Mouse (Mus musculus) cerebellum, postnatal 36 days (tissue): Measurements from ENCODE around the gene Lamtor5.
"Not testable (repeated sequence)": the region's sequence is repeated elsewhere in the genome, so short reads cannot be mapped to it uniquely, and the experiment has no call there.

ENCODE experiments used
- DNase-seq, 2 experiments: peaks; one replicate each; pipeline ENCODE4 v3.0.0; 2021 to 2022; ENCODE audit warnings: mixed read lengths in 2 of 2

The Lamtor5 gene

DNA sequence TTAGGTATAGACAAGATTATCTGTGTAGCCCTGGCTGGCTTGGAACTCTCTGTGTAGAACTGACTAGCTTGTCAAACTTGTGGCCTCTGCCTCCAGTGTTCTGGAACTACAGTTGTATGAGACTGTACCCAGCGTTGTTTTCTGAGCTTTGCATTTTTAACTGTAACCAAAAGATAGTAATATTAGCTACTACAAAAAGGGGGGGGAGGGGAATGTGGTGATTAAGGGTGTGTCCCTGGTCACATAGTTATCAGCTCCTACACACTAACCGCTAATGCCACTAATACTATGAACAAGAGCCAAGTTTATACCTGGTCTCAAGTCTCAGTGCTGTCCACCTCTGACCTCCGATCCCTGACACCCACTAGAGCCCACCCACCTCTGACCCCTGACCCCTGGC, 6.2 kb upstream of the Lamtor5 start:
- no peak for DNase-seq

- DNase-seq = peak; percentile 52 to 62
Measured at GRCm38 (mm10) chr3:107273820-107274219, 4.8 kb upstream of the Lamtor5 start.

DNA sequence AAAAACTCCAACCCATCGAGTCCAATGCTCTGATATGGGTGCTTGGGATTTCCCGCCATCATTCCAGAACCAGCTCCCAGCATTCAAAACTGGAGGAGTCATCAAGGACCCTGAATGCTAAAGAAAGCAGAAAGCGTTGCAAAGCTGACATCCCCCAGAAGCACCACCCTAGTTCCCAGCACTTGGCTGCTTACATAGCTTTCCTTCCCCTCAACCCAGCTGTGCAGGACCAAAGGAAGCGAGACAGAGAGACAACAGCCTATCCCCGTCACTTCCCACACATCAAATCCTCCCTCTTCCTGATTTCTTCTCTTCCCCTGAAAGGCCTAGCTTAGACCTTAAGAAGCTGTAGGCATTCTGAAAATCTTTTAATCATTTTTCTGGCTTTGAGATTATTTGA, 3.3 kb upstream of the Lamtor5 start:
- no peak for DNase-seq

DNA sequence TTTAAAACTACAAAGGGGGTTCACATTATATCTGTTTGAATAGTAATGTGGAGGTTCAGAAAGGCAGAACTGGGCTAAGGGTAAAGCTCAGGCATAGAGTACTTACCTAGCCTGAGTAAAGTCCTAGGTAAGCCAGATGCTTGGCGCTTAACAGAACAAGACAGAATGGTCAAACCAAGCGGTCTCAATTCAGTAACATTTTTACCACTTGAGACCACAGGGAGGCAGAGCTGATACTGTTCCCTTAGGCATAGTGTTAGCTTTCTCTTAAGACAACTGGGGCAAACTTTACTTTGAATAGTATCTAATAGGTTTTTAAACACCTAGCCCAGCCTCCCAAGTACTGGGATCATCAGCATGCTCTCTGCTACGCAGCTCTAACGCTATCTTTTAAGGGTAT, 2.7 kb upstream of the Lamtor5 start:
- no peak for DNase-seq

DNA sequence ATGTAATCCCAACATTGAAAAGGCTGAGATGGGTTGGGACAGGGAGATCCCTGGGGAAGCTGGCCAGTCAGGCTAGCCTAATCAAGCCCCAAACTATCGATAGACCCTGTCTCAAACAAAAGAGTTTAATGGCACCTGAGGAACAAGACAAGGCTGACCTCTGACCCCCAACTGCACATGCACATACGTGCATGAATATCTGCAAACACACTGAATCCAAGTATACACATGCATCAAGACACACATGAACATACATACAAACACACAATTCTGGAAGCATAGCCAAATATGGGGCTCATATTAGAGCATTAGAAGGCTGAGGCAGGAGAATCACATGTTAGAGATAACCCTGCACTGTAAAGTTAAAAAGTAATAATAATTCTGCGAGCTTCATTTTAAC, 2.0 kb upstream of the Lamtor5 start:
- DNase-seq = no peak

GRCm38 (mm10) chr3:107286123-107286522, 7.5 kb downstream of the Lamtor5 start:
- no peak for DNase-seq

DNA sequence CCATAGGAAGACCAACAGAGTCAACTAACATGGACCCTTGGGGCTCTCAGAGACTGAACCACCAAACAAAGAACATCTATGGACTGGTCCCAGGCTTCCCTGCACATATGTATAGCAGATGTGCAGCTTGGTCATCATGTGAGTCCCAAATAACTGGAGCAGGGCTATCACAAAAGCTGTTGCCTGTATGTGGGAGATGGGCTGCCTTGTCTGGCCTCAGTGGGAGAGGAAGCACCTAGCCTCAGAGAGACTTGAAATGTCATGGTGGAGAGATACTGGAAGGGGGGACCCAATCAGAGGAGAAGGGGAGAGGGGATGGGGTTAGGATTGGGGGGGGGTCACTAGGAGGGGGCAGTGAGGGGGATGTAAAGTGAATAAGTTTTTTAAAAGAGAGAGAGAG, 8.7 kb downstream of the Lamtor5 start:
- DNase-seq = no peak

DNA sequence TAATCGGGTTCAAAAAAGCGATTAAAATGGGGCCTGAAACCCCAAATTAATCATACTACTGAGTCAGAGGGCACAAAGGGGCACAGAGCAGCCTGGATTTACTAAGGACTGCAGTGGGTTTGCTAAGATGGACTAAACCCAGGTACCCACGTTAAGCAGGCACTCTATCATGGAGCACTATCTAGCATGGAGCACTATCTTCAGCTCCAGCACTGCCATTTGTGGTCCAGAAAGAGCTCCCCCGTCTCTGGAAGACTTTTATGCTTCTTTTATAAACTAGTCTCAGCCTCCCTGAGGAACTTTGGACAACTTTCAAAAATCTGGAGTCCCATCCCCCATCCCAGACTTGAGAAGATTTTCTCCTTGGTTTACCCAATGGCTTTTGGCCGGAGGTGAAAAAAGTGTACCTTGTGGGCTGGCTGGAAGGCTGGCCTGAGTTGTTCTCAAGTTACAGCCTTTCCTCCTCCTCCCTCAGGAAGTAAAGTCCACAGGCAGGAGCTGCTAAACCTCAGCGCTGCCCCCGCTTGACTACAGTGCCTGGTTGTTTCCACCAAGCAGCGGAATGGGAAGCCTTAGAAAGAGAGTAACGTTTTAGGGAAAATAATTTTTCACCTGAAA, 12.2 kb downstream of the Lamtor5 start, which contains the start of gene Slc16a4:
Gene Slc16a4, plus strand, starts transcription at position 467 of the 618 bp plus-strand sequence.
- DNase-seq = no peak

- no peak for DNase-seq
Measured at GRCm38 (mm10) chr3:107295672-107296360, 17.2 kb downstream of the Lamtor5 start.

- DNase-seq = not testable (repeated sequence)
Measured at GRCm38 (mm10) chr3:107296917-107297316, 18.3 kb downstream of the Lamtor5 start.

DNA sequence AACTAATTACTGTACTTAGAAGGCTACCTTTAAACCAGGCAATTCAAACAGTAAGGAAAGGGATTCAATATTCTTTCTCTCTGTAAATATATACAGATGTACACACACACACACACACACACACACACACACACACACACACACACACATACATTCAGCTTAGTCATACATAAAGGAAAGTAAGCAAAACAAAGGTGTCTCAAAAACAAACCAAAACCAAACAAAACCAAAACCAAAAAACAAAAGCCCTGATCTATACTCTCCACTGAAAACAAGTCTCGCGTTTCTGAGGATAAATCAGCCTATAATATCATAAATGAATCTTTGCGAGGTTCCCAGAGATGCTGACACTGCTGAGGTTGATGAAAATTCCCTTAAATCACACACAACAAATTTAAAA, 38.7 kb downstream of the Lamtor5 start:
- no peak for DNase-seq

GRCm38 (mm10) chr3:107321141-107321540, 42.5 kb downstream of the Lamtor5 start:
- no peak for DNase-seq

GRCm38 (mm10) chr3:107321776-107322175, 43.1 kb downstream of the Lamtor5 start:
- DNase-seq = no peak

DNA sequence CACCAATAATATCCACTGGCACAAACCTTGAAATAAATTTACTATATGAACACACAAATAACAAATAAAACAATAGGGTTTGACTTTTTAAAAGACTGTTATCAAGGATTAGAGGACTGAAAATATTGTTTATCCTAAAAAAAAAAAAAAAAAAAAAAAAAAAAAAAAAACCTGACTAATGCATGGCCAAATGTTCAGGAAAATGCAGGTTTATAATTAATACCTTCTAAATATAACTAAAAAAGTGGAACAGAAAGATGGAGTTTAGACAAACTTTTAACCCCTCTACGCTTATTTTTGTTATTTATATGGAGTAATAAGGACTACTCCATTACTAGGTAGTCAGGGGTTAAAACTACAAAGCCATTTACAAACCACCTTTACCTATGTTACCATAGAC, 47.8 kb downstream of the Lamtor5 start:
- no peak for DNase-seq

GRCm38 (mm10) chr3:107330503-107331424, 52.1 kb downstream of the Lamtor5 start:
- DNase-seq = peak; percentile 10 to 13

DNA sequence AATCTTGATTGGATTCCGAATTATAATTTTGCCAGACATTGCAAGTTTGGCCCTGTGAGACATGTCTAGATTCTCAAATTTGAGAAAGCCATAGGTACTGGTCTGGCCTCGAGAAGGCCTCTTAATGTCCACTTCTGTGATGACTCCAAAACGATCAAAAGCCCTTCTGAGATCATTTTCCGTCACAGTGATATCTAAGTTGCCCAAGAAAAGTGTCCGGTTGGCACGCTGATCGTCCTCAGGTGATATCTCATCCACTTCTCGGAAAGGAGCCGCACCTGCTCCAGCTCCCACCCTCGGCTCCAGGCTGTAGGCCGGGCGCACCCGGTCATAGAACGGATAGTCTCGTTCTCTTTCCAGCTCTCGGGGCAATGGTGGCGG, 53.1 kb downstream of the Lamtor5 start:
- no peak for DNase-seq

DNA sequence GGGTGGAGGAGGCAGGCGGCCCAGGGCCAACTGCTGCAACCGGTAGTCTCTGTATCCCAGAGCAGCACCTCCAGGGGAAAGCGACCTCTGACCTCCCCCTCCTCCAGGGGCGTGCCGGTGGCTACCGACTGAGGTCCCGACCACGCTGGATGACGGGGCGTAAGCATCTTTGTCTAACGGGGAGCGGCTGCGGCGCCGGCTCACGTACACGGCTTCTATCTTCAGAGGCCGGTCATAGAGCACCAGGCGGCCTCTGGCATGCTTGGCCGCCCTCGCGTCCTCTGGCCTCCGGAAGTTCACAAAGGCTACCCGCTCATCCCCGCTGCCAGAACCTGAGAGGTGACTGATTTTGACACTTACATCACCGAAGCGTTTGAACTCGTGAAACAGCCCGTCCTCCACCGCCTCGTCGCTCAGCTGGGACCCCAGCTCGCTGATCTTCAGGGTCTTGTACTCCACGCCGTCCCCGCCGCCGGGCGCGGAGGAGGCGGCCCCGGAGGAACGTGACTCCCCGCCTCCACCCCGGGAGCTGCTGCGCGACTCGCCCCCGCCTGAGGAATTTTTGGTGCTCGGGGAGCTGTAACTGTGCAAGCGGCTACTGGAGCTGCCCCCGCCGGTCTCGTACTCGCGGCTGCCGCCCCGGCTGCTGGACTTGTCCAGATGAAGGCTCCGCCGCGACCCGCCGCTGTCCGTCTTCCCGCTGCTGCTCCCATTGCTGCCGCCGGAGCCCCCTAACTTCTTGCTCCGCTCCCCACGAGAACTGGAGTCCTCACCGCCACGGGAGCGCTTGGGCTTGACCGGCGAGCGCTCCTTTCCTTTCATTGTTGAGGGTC, 53.7 kb downstream of the Lamtor5 start:
- DNase-seq = peak in 1 of 2 experiments; percentile 51

DNA sequence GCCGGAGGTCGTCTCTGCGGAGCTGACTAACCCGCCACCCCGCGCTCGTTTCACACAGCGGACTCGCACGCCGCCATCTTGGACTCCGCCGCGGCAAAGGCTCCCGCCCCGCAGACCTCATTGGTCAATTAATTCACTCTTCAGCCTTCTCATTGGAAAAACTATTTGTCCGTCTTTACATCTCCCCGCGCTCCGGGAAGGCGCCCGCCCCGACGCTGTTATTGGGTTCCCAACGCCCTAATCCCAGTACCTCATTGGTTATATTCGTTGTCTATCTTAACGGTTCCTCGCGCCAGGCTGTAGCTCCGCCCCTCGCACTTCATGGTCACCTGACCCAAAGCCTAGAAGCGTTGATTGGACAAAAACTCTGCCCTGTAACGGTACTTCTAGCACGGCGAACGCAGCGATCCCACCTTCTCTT, 54.3 kb downstream of the Lamtor5 start:
- DNase-seq = peak; percentile 93
